Mouse (Mus musculus) spleen, adult 2 months (tissue): Measurements from ENCODE around the gene Tubb5.

Experiments used
- CTCF ChIP-seq: fragments of 200-500 bp; IDR thresholded peaks from 2 replicates; pipeline ENCODE4 v1.5.1; 2011; ENCODE audit warnings: mild to moderate bottlenecking, inconsistent platforms; ENCODE audit not compliant: insufficient read depth, insufficient read length, insufficient replicate concordance; ENCODE audit errors: extremely low read depth
- POLR2A ChIP-seq: fragments of 200-500 bp; IDR thresholded peaks from 2 replicates; pipeline ENCODE4 v1.6.1; 2011; ENCODE audit warnings: low read depth, low read length, inconsistent platforms

DNA sequence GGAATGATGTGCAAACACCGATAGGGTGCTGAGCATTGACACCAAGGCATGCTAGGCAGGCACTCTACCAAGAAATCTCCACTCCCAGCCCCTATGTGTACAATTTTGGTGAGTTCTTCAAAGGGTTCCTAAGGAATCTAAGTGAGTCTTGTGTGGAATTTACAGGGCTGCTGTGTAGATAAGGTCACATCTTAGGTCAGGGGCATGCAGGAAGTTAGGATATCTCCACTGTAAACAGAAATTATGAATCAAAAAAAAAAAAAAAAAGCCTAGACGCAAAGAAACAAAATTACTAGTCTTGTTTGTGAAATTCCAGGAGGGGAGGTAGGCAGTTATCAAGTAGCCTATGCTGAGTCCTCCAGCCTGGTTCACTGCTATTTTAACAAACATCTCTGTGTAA is 45.3 kb downstream of the Tubb5 start:
- TF ChIP-seq CTCF, result no peak
- TF ChIP-seq POLR2A, result no peak
